Mouse (Mus musculus) gastrocnemius, adult 2 months (tissue): ENCODE data around the gene Dnajc2. TPM values are rescaled to one million over a fixed set of nuclear protein-coding genes. Genes with fewer than 3 reads are reported as not detected.

Experiments used
- DNase-seq: peaks from one replicate; pipeline ENCODE4 v3.0.0; 2022
- H3K27ac ChIP-seq: fragments of 200-600 bp; 2 replicates; pipeline ENCODE4 v1.8.1; 2022; ENCODE audit warnings: mild to moderate bottlenecking
- H3K4me3 ChIP-seq: fragments of 200-600 bp; 2 replicates; pipeline ENCODE4 v1.8.1; 2022; ENCODE audit warnings: mild to moderate bottlenecking, moderate library complexity
- CTCF ChIP-seq: fragments of 200-600 bp; IDR thresholded peaks from 2 replicates; pipeline ENCODE4 v1.8.1; 2022; ENCODE audit warnings: antibody characterized with exemption, mild to moderate bottlenecking, moderate library complexity
- intact Hi-C: fragments of 180-260 bp; cut with DNase I; formaldehyde crosslinking; loops from one replicate; pipeline ENCODE4 v1.15.1; 2025
- total RNA-seq, 2 experiments: library from RNA; stranded (reverse); gene quantifications; 2 replicates each; pipeline ENCODE4 v1.2.3; 2021

Dnajc2 gene
- total RNA-seq, 2 experiments from 2014 or later = 21.4 to 24.7 TPM

DNA sequence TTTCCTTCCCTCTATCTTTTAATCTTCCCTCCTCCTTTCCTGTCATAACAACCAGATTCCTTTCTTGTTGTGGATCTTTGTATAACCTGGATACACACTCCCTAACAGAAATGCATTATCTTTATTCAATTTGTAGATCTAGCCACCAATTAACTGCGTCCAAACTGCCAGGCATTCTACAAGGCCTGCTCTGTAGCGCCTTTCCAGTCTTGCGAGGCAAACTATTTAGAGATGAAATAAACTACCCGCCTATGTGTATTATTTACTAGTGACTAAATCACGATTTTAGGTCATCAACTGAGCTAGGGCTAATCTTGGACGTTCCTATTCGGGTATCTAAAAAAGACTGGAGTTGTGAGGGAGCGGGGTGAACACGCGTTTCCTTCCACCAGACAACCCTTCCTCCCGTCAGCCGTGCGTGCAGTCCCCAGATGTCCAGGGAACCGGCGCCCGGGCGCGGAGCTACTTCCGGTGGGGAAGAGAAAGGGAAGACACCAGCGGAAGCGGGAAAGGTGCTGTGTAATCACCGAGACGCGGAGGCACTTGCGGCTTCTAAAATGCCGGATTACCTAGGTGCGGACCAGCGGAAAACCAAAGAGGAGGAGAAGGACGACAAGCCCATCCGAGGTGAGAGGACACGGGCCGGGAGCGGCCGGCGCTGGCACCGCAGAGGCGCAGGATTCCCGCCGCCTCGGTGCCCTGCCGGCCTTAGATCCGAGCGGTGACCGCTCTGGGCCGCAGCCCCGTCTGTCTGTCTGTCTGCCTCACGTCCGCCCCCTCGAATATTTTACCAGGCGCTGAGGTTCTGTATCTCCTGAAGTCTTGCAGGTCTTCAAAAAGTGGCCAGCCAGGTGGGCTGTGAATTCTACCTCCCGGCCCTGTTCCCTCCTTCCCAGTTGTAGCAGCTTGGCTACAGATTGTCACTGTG lies 1.5 kb upstream of the Dnajc2 start:
- peak overlapping the region; percentile 84 for H3K4me3 ChIP-seq
- intact Hi-C loops = loop anchor here (2.0 kb wide), 1 partner anchor 50 kb away; the partner anchor contains the start of gene Pmpcb
- DNase-seq = peak; percentile 94
- H3K27ac ChIP-seq = peak overlapping the region; percentile 91
- TF ChIP-seq CTCF = no peak; the same call in 1 of the 2 replicates

DNA sequence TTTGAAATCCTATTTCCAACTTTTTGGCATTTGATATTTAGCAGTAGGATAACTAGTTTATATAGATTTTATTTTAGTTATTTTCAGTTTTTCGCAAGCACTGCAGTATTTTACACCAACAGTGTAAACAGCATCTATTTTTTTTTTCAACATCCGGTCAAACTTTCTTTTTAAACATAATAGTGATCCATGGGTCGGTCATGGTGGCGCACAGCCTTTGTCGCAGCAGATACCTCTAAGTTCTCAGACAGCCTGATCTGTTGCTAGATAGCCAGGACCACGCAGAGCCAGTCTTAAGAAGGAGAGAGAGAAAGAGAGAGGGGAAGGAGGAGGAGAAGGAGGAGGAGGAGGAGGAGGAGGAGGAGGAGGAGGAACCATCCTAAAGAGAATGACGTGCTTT lies 725 bp upstream of the Dnajc2 start:
- peak overlapping the region; percentile 84 for H3K4me3 ChIP-seq
- intact Hi-C loops = loop anchor here (2.0 kb wide), 1 partner anchor 49 kb away; the partner anchor contains the start of gene Pmpcb

DNA sequence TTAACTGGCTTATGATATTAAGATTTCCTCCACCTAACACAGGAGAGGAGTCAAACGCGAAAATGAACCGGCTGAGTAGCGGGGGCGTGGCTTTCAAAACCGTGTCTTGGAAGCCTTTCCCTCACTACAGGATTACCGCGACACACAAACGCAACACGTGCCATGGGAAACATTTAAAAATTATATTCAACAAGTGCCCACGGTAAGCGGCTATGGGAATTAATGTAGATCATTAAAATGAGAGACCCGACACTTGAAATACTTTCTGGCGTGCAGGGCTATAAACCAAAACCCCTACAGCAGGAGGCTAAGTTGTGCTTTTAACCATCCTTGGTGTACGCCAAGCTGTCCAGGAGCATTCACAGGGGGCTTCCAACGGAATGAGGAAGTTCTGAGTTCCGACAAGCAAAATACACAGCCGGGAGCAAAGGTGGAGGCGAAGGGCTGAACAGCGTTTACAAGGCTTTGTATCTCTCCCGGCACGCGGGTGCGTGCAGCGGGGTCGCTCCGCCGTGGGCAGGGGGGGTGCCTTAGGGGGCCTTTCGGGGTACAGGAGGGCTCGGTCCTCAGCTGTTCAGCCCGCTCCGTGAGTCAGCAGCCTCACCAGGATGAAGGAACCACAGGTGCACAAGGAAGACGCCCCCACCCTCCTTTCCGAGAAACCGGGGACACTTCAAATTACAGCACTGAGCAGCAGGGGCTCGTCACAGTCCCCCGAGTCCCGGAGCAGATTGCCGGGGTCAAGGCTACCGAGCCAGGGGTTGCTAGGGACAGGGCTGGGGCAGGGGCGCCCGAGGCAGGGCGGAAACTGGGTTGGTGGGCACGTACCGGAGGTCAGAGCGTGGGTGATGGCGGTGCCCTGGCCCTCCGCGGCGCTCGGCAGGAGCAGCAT lies 644 bp downstream of the Dnajc2 start:
- Histone ChIP-seq H3K4me3 (peak overlapping the region; percentile 84), H3K27ac (peak overlapping the region; percentile 91)
- TF ChIP-seq CTCF = no peak
- peak; percentile 24 for DNase-seq
- intact Hi-C loops = no loop called here

More for the DNA sequence above, 725 bp upstream of the Dnajc2 start:
- DNase-seq = no peak
- TF ChIP-seq CTCF = no peak
- H3K27ac ChIP-seq = peak overlapping the region; percentile 91

DNA sequence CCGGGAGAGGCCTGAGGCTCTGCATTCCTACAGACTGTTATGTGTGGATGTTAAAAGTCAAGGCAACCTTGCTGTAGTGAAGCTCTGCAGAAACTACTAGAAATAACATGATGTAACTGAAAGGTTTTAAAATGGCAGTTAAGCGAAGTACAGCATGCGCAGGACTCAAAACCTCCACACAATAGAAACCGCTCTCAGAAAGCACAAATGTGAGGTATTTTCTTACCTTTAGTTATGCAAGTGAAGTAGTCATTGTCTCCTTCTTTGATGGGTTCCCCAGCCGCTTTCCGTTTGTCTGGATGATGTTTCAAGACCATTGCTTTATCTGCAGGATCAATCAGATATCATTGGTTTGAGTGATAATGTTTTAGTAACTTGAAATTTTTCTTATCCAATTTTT lies 8.6 kb downstream of the Dnajc2 start:
- intact Hi-C loops = no loop called here

DNA sequence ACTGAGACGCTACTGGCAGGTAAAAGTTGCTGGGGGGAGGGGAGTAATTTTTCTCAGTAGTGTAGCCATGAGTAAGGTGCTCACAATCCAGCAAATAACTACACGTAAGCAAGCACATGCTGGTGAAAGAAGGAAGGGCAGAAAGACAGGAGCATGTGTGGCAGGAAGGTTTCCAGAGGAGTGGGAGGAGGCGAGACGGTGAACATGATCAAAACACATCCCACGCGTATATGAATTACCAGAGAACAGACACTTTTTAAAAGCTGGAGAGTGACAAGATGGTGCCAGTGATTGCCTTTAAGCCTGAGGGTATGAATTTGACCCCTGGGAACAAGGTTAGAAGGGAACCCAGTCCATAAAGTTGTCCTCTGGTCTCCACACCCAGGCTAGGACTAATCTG lies 15.2 kb downstream of the Dnajc2 start:
- no peak for TF ChIP-seq CTCF
- H3K4me3 ChIP-seq = no peak overlapping the region
- intact Hi-C loops = no loop called here
- DNase-seq = no peak
- no peak overlapping the region for H3K27ac ChIP-seq

More for the DNA sequence above, 8.6 kb downstream of the Dnajc2 start:
- H3K4me3 ChIP-seq = no peak overlapping the region
- TF ChIP-seq CTCF = no peak
- no peak overlapping the region for H3K27ac ChIP-seq
- no peak for DNase-seq

DNA sequence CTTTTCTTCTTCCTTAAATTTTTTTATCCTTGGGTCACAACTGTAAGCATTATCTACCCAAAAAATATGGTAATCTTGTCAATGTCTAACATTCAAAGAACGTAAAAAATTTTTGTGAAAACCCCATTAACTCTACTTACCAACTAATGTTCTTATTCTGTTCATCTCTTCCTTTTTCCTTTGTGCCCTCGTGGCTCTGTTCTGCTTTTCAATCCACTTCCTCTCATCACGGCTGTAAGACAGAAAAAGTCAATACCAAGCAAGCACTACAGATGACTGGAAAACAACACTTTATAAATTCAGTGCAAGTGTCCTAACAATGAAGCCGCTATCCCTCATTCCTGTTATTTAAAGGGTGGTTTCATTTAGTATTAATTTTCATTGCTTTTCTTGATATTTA lies 16.5 kb downstream of the Dnajc2 start:
- TF ChIP-seq CTCF = no peak
- Histone ChIP-seq H3K27ac (no peak overlapping the region), H3K4me3 (no peak overlapping the region)
- intact Hi-C loops = no loop called here
- no peak for DNase-seq

DNA sequence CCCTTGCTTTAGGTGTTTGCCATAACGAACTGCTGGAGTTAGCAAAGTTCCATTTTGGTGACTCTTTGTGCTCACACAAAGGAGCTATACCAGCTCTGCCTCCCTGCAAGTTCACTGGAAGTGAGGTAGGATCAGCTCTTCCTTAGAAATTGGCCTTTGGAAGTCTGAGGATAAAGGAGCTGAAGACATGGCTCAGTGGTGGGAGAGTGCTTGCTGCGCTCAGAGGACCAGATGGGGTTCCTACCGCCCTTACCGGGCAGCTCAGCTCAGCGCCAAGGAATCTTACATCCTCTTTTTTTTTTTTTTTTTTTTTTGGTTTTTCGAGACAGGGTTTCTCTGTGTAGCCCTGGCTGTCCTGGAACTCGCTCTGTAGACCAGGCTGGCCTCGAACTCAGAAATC lies 39.1 kb downstream of the Dnajc2 start:
- intact Hi-C loops = no loop called here
- no peak for DNase-seq
- H3K27ac ChIP-seq = no peak overlapping the region
- no peak for TF ChIP-seq CTCF
- H3K4me3 ChIP-seq = no peak overlapping the region

DNA sequence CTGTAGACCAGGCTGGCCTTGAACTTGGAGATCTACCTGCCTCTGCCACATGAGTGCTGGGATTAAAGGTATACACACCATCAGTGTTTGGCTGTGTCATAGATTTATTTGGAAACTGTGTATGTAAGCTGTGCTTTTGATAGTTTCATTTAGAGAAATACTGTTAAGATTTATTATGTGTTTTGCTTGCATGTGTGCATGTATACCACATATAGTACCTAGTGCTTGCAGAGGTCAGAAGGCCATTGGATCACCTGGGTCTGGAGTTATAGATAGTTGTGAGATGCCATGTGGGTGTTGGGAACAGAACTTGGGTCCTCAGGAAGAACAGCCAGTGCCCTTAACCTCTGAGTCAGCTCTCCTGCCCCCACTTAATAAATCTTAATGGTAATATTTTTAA lies 40.4 kb downstream of the Dnajc2 start:
- H3K27ac ChIP-seq = no peak overlapping the region
- no peak for DNase-seq
- no peak for TF ChIP-seq CTCF
- intact Hi-C loops = no loop called here
- no peak overlapping the region for H3K4me3 ChIP-seq

DNA sequence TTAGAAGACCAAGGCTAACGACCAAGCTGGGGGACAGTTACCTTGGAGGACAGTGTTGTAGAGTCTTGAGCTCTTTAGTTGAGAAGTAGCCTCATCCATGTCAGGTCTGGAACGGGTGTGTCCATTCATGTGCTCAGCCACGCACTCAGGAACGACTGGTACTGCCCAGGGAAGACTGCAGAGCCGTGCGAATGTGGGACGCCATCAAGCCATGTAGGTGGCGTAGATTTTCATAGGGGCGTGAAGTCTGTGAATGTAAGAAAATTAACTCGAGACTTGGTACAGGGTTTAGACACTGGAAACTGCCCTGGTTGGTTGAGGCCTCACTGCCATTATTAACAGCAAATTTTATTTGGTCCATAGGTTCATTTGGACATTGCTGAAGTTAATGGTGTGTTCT lies 41.4 kb downstream of the Dnajc2 start:
- no peak for DNase-seq
- Histone ChIP-seq H3K27ac (no peak overlapping the region), H3K4me3 (no peak overlapping the region)
- TF ChIP-seq CTCF = no peak
- intact Hi-C loops = no loop called here

DNA sequence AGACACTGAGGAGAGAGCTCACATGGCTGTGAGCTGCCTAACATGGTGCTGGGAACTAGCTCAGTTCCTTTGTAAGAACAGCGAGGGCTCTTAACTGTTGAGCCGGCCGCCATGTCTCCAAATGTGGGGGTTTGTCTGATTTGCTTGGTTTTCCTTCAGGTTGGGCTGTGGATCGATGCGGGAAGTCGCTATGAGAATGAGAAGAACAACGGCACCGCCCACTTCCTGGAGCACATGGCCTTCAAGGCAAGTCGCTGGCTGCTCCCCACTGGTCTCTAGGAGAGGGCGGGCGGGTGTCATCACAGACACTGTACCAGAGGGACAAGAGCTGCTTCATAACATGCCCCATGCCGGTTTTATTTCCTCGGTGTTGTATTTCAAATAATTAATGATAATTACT lies 45.2 kb downstream of the Dnajc2 start:
- no peak for DNase-seq
- Histone ChIP-seq H3K27ac (no peak overlapping the region), H3K4me3 (no peak overlapping the region)
- intact Hi-C loops = no loop called here
- TF ChIP-seq CTCF = no peak

DNA sequence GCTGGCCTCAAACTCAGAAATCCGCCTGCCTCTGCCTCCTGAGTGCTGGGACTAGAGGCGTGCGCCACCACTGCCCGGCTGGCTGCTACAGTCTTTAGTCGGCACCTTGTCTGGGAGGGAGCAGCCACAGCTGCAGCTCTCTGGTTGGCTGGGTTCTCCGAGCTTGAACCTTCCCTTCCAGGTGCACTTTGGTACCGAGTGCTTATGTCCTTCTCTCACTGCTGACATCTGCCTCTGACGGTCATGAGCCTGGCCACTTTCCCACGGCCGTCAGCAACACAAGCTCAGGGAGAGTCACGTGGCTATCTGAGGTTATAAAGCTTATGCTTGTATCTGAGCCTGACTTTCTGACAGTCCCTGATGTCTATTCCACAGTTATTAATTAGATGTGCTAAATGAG lies 45.9 kb downstream of the Dnajc2 start:
- no peak for TF ChIP-seq CTCF
- Histone ChIP-seq H3K4me3 (no peak overlapping the region), H3K27ac (no peak overlapping the region; the same call in 1 of the 2 replicates)
- intact Hi-C loops = no loop called here
- no peak for DNase-seq

DNA sequence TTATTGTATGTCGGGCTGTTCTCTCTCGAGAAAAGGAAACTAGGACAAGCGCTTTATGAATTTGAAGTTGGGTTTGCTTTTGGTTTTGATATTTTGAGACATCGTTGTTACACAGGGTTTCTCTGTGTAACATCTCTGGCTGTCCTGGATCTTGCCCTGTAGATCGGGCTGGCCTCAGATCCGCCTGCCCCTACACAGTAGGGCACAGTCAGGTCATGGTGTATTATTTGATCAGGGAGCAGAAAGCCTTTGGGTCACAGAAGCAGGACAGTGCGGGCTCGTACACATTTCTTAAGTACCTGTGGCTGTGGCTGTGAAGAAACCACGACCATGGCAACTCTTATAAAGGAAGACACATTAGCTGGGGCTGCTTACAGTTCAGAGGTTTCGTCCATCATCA lies 47.4 kb downstream of the Dnajc2 start:
- intact Hi-C loops = loop anchor here (2.0 kb wide), 2 partner anchors 49 to 79 kb away; no protein-coding TSS in a partner anchor
- Histone ChIP-seq H3K4me3 (peak overlapping the region; percentile 92), H3K27ac (peak overlapping the region; percentile 95; the same call in 1 of the 2 replicates)
- DNase-seq = no peak
- TF ChIP-seq CTCF = no peak
